Mouse (Mus musculus) midbrain, embryonic 16.5 days (tissue): Measurements from ENCODE around the gene Atrip. TPM values are rescaled to one million over a fixed set of nuclear protein-coding genes. Genes with fewer than 3 reads are reported as not detected.

Experiments used
- ATAC-seq: fragments of 200-750 bp; cut with Nextera tagmentation; 2 replicates; pipeline ENCODE4 v1.8.0; 2017; ENCODE audit warnings: moderate TSS enrichment
- H3K27ac ChIP-seq: fragments of 300-500 bp; sonication (generic); 2 replicates; pipeline ENCODE4 v1.5.1; 2014; ENCODE audit warnings: mild to moderate bottlenecking, low read length, mixed read lengths
- H3K27me3 ChIP-seq: fragments of 300-500 bp; sonication (generic); 2 replicates; pipeline ENCODE4 v1.6.1; 2014; ENCODE audit warnings: low read depth, low read length, mixed read lengths; ENCODE audit not compliant: control insufficient read depth, insufficient read depth
- H3K36me3 ChIP-seq: fragments of 300-500 bp; sonication (generic); 2 replicates; pipeline ENCODE4 v1.6.1; 2014; ENCODE audit warnings: mild to moderate bottlenecking, low read length, moderate library complexity, mixed read lengths; ENCODE audit not compliant: control insufficient read depth, insufficient read depth
- H3K4me1 ChIP-seq: fragments of 300-500 bp; sonication (generic); 2 replicates; pipeline ENCODE4 v1.6.1; 2014; ENCODE audit warnings: mild to moderate bottlenecking, low read length, mixed read lengths; ENCODE audit not compliant: control insufficient read depth, insufficient read depth
- H3K4me2 ChIP-seq: fragments of 300-500 bp; sonication (generic); 2 replicates; pipeline ENCODE4 v1.6.1; 2014; ENCODE audit warnings: mild to moderate bottlenecking, low read length, mixed read lengths
- H3K4me3 ChIP-seq: fragments of 300-500 bp; sonication (generic); 2 replicates; pipeline ENCODE4 v1.5.1; 2014; ENCODE audit warnings: low read depth, mild to moderate bottlenecking, low read length, moderate library complexity, mixed read lengths
- H3K9ac ChIP-seq: fragments of 300-500 bp; sonication (generic); 2 replicates; pipeline ENCODE4 v1.6.1; 2014; ENCODE audit warnings: low read depth, low read length, mixed read lengths
- H3K9me3 ChIP-seq: fragments of 300-500 bp; sonication (generic); replicated peaks from 2 replicates; pipeline ENCODE4 v1.6.1; 2014; ENCODE audit warnings: mild to moderate bottlenecking, low read length, mixed read lengths; ENCODE audit not compliant: control insufficient read depth, poor library complexity, severe bottlenecking
- WGBS: fragments of 180-500 bp; shearing (Covaris S2); extraction: QIAGEN DNeasy Blood & Tissue Kit; methylation state at CpG from one replicate; pipeline ENCODE4 v1.1.7; 2014; 5-methylcytosine and 5-hydroxymethylcytosine counted together
- polyA plus RNA-seq: library from polyadenylated mRNA; unstranded; fragments of >200 nt; fragmentation: Nextera tagmentation; extraction: Ambion mirVana; gene quantifications from 2 replicates; pipeline ENCODE4 v1.2.1, GENCODE M21; 2015

Gene Atrip
- polyA plus RNA-seq, 1 experiment from 2014 or later: 31.5 TPM

GRCm38 (mm10) chr9:109008081-109008480 lies 65.8 kb downstream of the Atrip start:
- Histone ChIP-seq H3K27ac (no peak overlapping the region), H3K4me3 (no peak overlapping the region), H3K36me3 (peaks cover 22% of the 10 kb centered on the region), H3K27me3 (no peaks in the 10 kb centered on the region), H3K4me1 (no peaks in the 10 kb centered on the region), H3K4me2 (no peak overlapping the region), H3K9ac (no peak overlapping the region), H3K9me3 (no peaks in the 10 kb centered on the region)
- 82% methylated on average over 9 of the region's 9 CpGs for WGBS
- no peak for ATAC-seq

Other genes starting within 250 kb of the Atrip start
- 12.7 and 16.4 TPM in 2 replicates for gene Celsr3, start 247.8 kb downstream of the Atrip start, polyA plus RNA-seq
- 17.5 and 19.0 TPM in 2 replicates for gene Slc26a6, start 220.8 kb downstream of the Atrip start, polyA plus RNA-seq
- not detected in 2 replicates for gene Tmem89, start 159.5 kb downstream of the Atrip start, polyA plus RNA-seq
- 417 and 452 TPM in 2 replicates for gene Uqcrc1, start 137.5 kb downstream of the Atrip start, polyA plus RNA-seq
- 1.1 and 1.6 TPM in 2 replicates for gene Col7a1, start 120.5 kb downstream of the Atrip start, polyA plus RNA-seq
- not detected in 2 replicates for gene Ucn2, start 88.1 kb downstream of the Atrip start, polyA plus RNA-seq
- gene Pfkfb4, start 82.3 kb downstream of the Atrip start, polyA plus RNA-seq: 31.5 and 31.9 TPM in 2 replicates
- gene Shisa5, start 35.6 kb downstream of the Atrip start, polyA plus RNA-seq: 60.1 and 68.9 TPM in 2 replicates
- 12.1 and 13.7 TPM in 2 replicates for gene Trex1, start 14.4 kb downstream of the Atrip start, polyA plus RNA-seq
- 12.5 and 13.1 TPM in 2 replicates for gene Ccdc51, start 8.4 kb upstream of the Atrip start, polyA plus RNA-seq
- 674 and 688 TPM in 2 replicates for gene Tma7, start 8.5 kb upstream of the Atrip start, polyA plus RNA-seq
- 17.9 and 19.1 TPM in 2 replicates for gene Plxnb1, start 21.3 kb upstream of the Atrip start, polyA plus RNA-seq
- not detected in 2 replicates for gene Fbxw21, start 87.9 kb upstream of the Atrip start, polyA plus RNA-seq
- not detected in 2 replicates for gene Fbxw13, start 121.9 kb upstream of the Atrip start, polyA plus RNA-seq
- not detected in 2 replicates for gene Fbxw20, start 160.6 kb upstream of the Atrip start, polyA plus RNA-seq
- not detected in 2 replicates for gene Fbxw14, start 213.6 kb upstream of the Atrip start, polyA plus RNA-seq